Comparison of ENCODE assay signal across 22 mouse cellular contexts in the genomic region with DNA sequence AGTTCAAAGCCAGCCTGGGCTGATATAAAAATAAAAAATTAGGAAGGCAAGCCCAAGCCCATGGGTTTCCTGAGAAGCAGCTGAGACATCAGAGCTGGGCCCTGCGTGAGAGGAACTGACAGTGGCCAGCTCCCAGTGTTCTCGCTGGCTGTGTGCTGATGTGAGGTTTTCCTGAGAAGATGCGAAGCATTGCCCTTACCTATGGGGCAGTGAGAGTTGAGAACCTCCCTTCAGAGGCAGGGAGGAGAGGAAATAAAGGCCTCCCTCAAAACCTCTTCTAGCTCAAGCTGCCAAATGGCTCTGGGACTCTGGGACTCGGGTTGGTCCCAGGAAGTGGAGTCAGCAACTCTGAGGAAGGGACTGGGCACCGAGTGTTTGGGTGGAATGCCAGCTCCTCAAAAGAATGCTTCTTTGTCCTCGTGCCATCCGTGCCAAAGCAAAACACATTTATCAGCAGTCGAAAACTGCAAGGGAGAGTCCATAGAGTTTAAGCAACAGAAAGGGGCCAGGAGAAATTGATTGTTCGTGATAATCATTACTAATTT. TPM values are rescaled to one million over a fixed set of nuclear protein-coding genes. Genes with fewer than 3 reads are reported as not detected.
DNase-seq lines count a peak whose midpoint lies in the region; ATAC-seq lines count a peak whose summit lies in the region.
"Had no signal": no experiment of that assay in that cellular context is flagged by ENCODE, and none has a peak within 500 bp of the region (broad histone marks: within the 10 kb centered on the region; RNA-seq: fewer than 3 reads in every experiment).

No protein-coding gene starts in this region.

- H3K27ac ChIP-seq in hindbrain, embryonic 14.5 days = peak overlapping the region; percentile 76
- H3K27ac ChIP-seq: midbrain, embryonic 12.5 days; neural tube, embryonic 12.5 days had no signal

- intact Hi-C loops in heart, postnatal 36 days (cut with DNase I) = no loop called here
- intact Hi-C loops in left cerebral cortex, postnatal 4 days (cut with DNase I) = no loop called here
- intact Hi-C loops in left cerebral cortex, postnatal 25 days (cut with DNase I) = no loop called here

- H3K9ac ChIP-seq in hindbrain, embryonic 14.5 days = no peak overlapping the region
- H3K9ac ChIP-seq: forebrain, postnatal 0 days; midbrain, embryonic 12.5 days; neural tube, embryonic 12.5 days had no signal

- no peaks in the 10 kb centered on the region for H3K36me3 ChIP-seq in hindbrain, embryonic 14.5 days (replicated peaks; ENCODE audit: control insufficient read depth, insufficient read depth)
- H3K36me3 ChIP-seq: midbrain, embryonic 12.5 days; neural tube, embryonic 12.5 days had no signal

- no peak overlapping the region for H3K4me2 ChIP-seq in hindbrain, embryonic 14.5 days (replicated peaks)
- H3K4me2 ChIP-seq: midbrain, embryonic 12.5 days; neural tube, embryonic 12.5 days had no signal

- no peaks in the 10 kb centered on the region for H3K27me3 ChIP-seq in hindbrain, embryonic 14.5 days (ENCODE audit: control insufficient read depth, insufficient read depth, low read length)
- H3K27me3 ChIP-seq: midbrain, embryonic 12.5 days; neural tube, embryonic 12.5 days had no signal

- peak; percentile 35; the same call in 1 of the 2 replicates for ATAC-seq in hindbrain, embryonic 14.5 days (ENCODE audit: low FRiP score)
- ATAC-seq in activated CD4-positive, CD25-positive, alpha-beta regulatory T cell, adult 4 months = no peak
- ATAC-seq: CD4-positive, CD25-positive, alpha-beta regulatory T cell, adult 4 months; forebrain, postnatal 0 days; intestine, embryonic 16.5 days had no signal

- no peak overlapping the region for H3K4me3 ChIP-seq in hindbrain, embryonic 14.5 days (replicated peaks; ENCODE audit: low read length)
- H3K4me3 ChIP-seq: midbrain, embryonic 12.5 days; neural tube, embryonic 12.5 days had no signal

- H3K4me1 ChIP-seq in hindbrain, embryonic 14.5 days (replicated peaks; ENCODE audit: control insufficient read depth, insufficient read depth, low read length) = peaks cover 13% of the 10 kb centered on the region

- peak; percentile 93 for DNase-seq in heart, adult 11 months
- no peak for DNase-seq in heart, postnatal 36 days
- peak; percentile 50 for DNase-seq in left cerebral cortex, postnatal 4 days
- no peak for DNase-seq in left cerebral cortex, postnatal 25 days (ENCODE audit: low spot score in 2 of 2)
- DNase-seq in adipocyte (ENCODE audit: low spot score) = peak; percentile 81
- peak; percentile 45 for DNase-seq in hindbrain, embryonic 14.5 days (ENCODE audit: low spot score)
- no peak for DNase-seq in frontal cortex, postnatal 10 days (ENCODE audit: low spot score in 2 of 2)
- DNase-seq: forebrain, postnatal 0 days; gastrocnemius, postnatal 10 days; heart, postnatal 10 days; kidney, postnatal 25 days; lung, adult 2 months; lung, postnatal 4 days; retina, postnatal 1 day; thymus, postnatal 25 days had no signal

- 52% methylated on average over 9 of the region's 9 CpGs for WGBS in hindbrain, embryonic 14.5 days

- no peaks in the 10 kb centered on the region for H3K9me3 ChIP-seq in hindbrain, embryonic 14.5 days (ENCODE audit: control insufficient read depth, low read length)
- H3K9me3 ChIP-seq: midbrain, embryonic 12.5 days; neural tube, embryonic 12.5 days had no signal

RNA-seq across cellular contexts. Expression of a gene that starts 0.6 kb away (rescaled TPM):
- total RNA-seq in heart, postnatal 36 days (2021) = not detected
- under 1 TPM in 1 of 2 experiments, not detected in 1; 0.46 TPM for total RNA-seq in left cerebral cortex, postnatal 4 days (2021)
- total RNA-seq in left cerebral cortex, postnatal 25 days (2021) = under 1 TPM; 0.50 to 0.80 TPM
- 2.0 and 2.1 TPM in 2 replicates for polyA plus RNA-seq in hindbrain, embryonic 14.5 days (2014; fragmentation: Nextera tagmentation; extraction: Ambion mirVana)
- polyA plus RNA-seq in activated CD4-positive, CD25-positive, alpha-beta regulatory T cell, adult 4 months (2017; shearing (Covaris generic)) = not detected
- total RNA-seq: gastrocnemius, postnatal 10 days; liver, adult 2 months; MEL had no signal
- polyA plus RNA-seq: CD4-positive, CD25-positive, alpha-beta regulatory T cell, adult 4 months; liver, adult 2 months had no signal

RNA-seq across cellular contexts. Expression of a gene that starts 32.8 kb away (rescaled TPM):
- total RNA-seq in heart, postnatal 36 days (2021) = 100 to 1,000 TPM in 1 of 2 experiments, 10 to 100 TPM in 1; 97.8 to 104 TPM
- 10 to 100 TPM; 66.6 to 81.4 TPM for total RNA-seq in left cerebral cortex, postnatal 4 days (2021)
- total RNA-seq in left cerebral cortex, postnatal 25 days (2021) = 10 to 100 TPM; 44.5 to 59.2 TPM
- polyA plus RNA-seq in hindbrain, embryonic 14.5 days (2014; fragmentation: Nextera tagmentation; extraction: Ambion mirVana) = 79.8 and 89.2 TPM in 2 replicates
- polyA plus RNA-seq in activated CD4-positive, CD25-positive, alpha-beta regulatory T cell, adult 4 months (2017; shearing (Covaris generic)) = 10 to 100 TPM; 76.5 to 80.8 TPM

RNA-seq across cellular contexts. Expression of a gene that starts 45.2 kb away (rescaled TPM):
- 10 to 100 TPM; 45.7 to 51.3 TPM for total RNA-seq in heart, postnatal 36 days (2021)
- total RNA-seq in left cerebral cortex, postnatal 4 days (2021) = 100 to 1,000 TPM in 1 of 2 experiments, 10 to 100 TPM in 1; 97.7 to 103 TPM
- total RNA-seq in left cerebral cortex, postnatal 25 days (2021) = 100 to 1,000 TPM; 183 to 199 TPM
- polyA plus RNA-seq in hindbrain, embryonic 14.5 days (2014; fragmentation: Nextera tagmentation; extraction: Ambion mirVana) = 77.9 and 89.6 TPM in 2 replicates
- 10 to 100 TPM; 66.5 to 83.3 TPM for polyA plus RNA-seq in activated CD4-positive, CD25-positive, alpha-beta regulatory T cell, adult 4 months (2017; shearing (Covaris generic))

Comparison
In these comparisons a context has a peak if more than half of its experiments do, and no peak if none do; other contexts are left out.
1. DNase-seq: peak in heart, adult 11 months (single experiment), left cerebral cortex, postnatal 4 days (single experiment), adipocyte (single experiment) and hindbrain, embryonic 14.5 days (single experiment); none in heart, postnatal 36 days (0 of 2), left cerebral cortex, postnatal 25 days (0 of 2) and frontal cortex, postnatal 10 days (0 of 2).